Mouse (Mus musculus): ENCODE results near the gene Srxn1.

The Srxn1 gene

DNA sequence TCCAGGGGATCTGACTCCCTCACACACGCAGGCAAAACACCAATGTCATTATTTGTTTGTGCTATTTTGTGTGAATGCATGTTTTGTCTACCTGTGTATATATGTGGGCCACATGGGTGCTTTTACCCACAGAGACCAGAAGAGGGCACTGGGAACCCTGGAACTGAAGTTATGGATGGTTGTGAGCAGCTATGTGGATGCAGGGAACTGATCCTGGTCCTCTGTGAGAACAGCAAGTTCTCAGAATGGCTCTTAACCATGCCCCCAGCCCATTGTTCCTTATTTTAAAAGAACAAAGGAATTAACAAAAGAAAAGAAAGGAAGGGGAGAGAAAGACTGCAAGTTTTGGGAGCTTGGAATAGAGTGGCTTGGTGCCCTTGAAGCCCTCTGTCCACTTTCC, 54.2 kb downstream of the Srxn1 start:
- no peak for DNase-seq (ENCODE audit: low spot score in 2 of 2)
